Mouse (Mus musculus): ENCODE data around the gene Atg10. TPM values are rescaled to one million over a fixed set of nuclear protein-coding genes. Genes with fewer than 3 reads are reported as not detected.

The Atg10 gene
- total and polyA plus RNA-seq, 3 experiments = 2.0 to 4.3 TPM; not detected in 1

DNA sequence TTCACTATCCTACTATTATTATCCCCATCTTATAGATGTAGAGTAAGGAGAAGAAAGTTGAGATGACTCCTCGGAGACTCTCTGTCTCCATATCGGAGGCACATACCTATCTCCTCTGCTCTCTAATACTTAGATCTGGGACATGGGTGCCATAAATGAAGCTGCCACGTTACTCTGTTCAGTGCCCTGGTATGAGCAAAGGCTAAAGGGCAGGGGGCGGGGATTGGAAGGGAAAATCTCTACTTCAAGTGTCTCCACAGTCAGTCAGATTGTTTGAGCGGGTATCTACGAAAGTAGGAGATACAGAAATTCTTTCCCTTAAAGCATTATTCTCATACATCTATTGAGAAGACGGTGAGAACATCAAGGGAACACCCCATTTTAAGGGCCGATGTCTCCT is 257.8 kb downstream of the Atg10 start:
- DNase-seq (ENCODE audit: low read depth, low spot score) = no peak
- Histone ChIP-seq H3K9ac (ENCODE audit: control insufficient read depth, low read depth, low read length, poor library complexity, severe bottlenecking) (no peak overlapping the region), H3K36me3 (ENCODE audit: control insufficient read depth in 1 of 2, insufficient read depth in 2 of 2, low read length in 2 of 2) (no peaks in the 10 kb centered on the region), H3K4me3 (ENCODE audit: control insufficient read depth in 1 of 2, insufficient read depth in 1 of 2, low read depth in 2 of 2, low read length in 2 of 2) (no peak overlapping the region), H3K27me3 (ENCODE audit: control insufficient read depth in 1 of 2, insufficient read depth in 2 of 2, low read length in 2 of 2) (no peaks in the 10 kb centered on the region), H3K4me1 (ENCODE audit: control insufficient read depth in 1 of 2, insufficient read depth in 2 of 2, low read length in 2 of 2) (no peaks in the 10 kb centered on the region), H3K9me3 (replicated peaks; ENCODE audit: insufficient read depth, low read length) (no peaks in the 10 kb centered on the region), H3K27ac (ENCODE audit: control insufficient read depth, low read depth, low read length) (no peak overlapping the region), H3K79me2 (ENCODE audit: control insufficient read depth, insufficient read depth, low read length, poor library complexity) (no peaks in the 10 kb centered on the region)
- no peak for TF ChIP-seq ELF1 (IDR thresholded peaks at IDR 0.05; ENCODE audit: low read depth, low read length)
- no peak for TF ChIP-seq MYB (IDR thresholded peaks at IDR 0.05; ENCODE audit: low read depth, low read length)
- no peak for TF ChIP-seq GABPA (IDR thresholded peaks at IDR 0.05; ENCODE audit: low read depth, low read length)
- TF ChIP-seq ZMIZ1 (IDR thresholded peaks at IDR 0.05; ENCODE audit: low read depth, low read length) = no peak
- no peak for TF ChIP-seq BHLHE40 (IDR thresholded peaks at IDR 0.05; ENCODE audit: borderline replicate concordance, low read depth, low read length)
- no peak for TF ChIP-seq ETS1 (IDR thresholded peaks at IDR 0.05; ENCODE audit: low read depth, low read length)
- TF ChIP-seq MAX (IDR thresholded peaks at IDR 0.05; ENCODE audit: low read length) = no peak
- no peak for TF ChIP-seq ZC3H11A (IDR thresholded peaks at IDR 0.05; ENCODE audit: low read depth, low read length)
- TF ChIP-seq GATA1 (IDR thresholded peaks at IDR 0.05; ENCODE audit: low read depth, low read length) = no peak
- no peak for TF ChIP-seq USF1 (IDR thresholded peaks at IDR 0.05; ENCODE audit: low read depth, low read length)
- TF ChIP-seq EP300 (IDR thresholded peaks at IDR 0.05; ENCODE audit: low read depth in 1 of 2, low read length in 2 of 2) = no peak
- TF ChIP-seq TBP (IDR thresholded peaks at IDR 0.05; ENCODE audit: low read depth, low read length) = no peak
- no peak for TF ChIP-seq USF2 (IDR thresholded peaks at IDR 0.05; ENCODE audit: borderline replicate concordance in 1 of 2, insufficient read depth in 1 of 2, low read depth in 1 of 2, low read length in 2 of 2)
- TF ChIP-seq KAT2A (conservative IDR thresholded peaks at IDR 0.05; ENCODE audit: low read depth, low read length) = no peak

DNA sequence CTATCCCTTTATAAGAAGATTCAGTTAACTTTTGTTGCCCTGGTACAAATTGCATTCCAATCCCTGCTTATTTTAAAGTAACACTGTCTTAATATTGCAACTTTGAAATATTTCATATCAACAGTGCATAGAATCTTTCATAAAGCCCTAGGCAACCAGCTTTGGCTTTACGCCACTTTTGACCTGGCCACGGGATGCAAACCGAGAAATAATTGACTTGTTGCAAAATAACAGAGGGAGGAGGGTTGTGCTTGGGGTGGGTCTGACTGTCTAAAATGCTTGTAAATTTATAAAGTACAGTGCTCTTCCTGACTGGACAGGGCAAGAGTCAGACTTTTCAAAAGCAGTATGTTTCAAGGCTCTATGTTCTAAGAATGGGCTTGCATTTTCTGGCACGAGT is 259.3 kb downstream of the Atg10 start:
- no peaks in the 10 kb centered on the region for H3K27me3 ChIP-seq (ENCODE audit: control insufficient read depth in 1 of 2, insufficient read depth in 2 of 2, low read length in 2 of 2)
- no peaks in the 10 kb centered on the region for H3K9me3 ChIP-seq (replicated peaks; ENCODE audit: insufficient read depth, low read length)
- TF ChIP-seq MAFK (IDR thresholded peaks at IDR 0.05; ENCODE audit: borderline replicate concordance, low read depth, low read length) = no peak
- no peak for TF ChIP-seq JUND (IDR thresholded peaks at IDR 0.05; ENCODE audit: low read depth, low read length)
- TF ChIP-seq NRF1 (IDR thresholded peaks at IDR 0.05; ENCODE audit: insufficient read depth, low read depth, low read length, poor library complexity, severe bottlenecking) = no peak
- TF ChIP-seq MXI1 (IDR thresholded peaks at IDR 0.05; ENCODE audit: low read depth, low read length) = no peak
- no peak for TF ChIP-seq RCOR1 (IDR thresholded peaks at IDR 0.05; ENCODE audit: low read depth, low read length)
- TF ChIP-seq NELFE (IDR thresholded peaks at IDR 0.05; ENCODE audit: low read depth, low read length) = no peak
- no peak for TF ChIP-seq MAZ (IDR thresholded peaks at IDR 0.05; ENCODE audit: low read depth, low read length)
- no peak for TF ChIP-seq ELF1 (IDR thresholded peaks at IDR 0.05; ENCODE audit: low read depth, low read length)
- no peak for TF ChIP-seq EP300 (IDR thresholded peaks at IDR 0.05; ENCODE audit: low read depth in 1 of 2, low read length in 2 of 2)
- no peak for TF ChIP-seq MAX (IDR thresholded peaks at IDR 0.05; ENCODE audit: low read length)
- TF ChIP-seq USF1 (IDR thresholded peaks at IDR 0.05; ENCODE audit: low read depth, low read length) = no peak
- no peak for TF ChIP-seq GABPA (IDR thresholded peaks at IDR 0.05; ENCODE audit: low read depth, low read length)
- no peak for TF ChIP-seq ETS1 (IDR thresholded peaks at IDR 0.05; ENCODE audit: low read depth, low read length)
- TF ChIP-seq BHLHE40 (IDR thresholded peaks at IDR 0.05; ENCODE audit: borderline replicate concordance, low read depth, low read length) = no peak
- no peak for TF ChIP-seq USF2 (IDR thresholded peaks at IDR 0.05; ENCODE audit: borderline replicate concordance in 1 of 2, insufficient read depth in 1 of 2, low read depth in 1 of 2, low read length in 2 of 2)
- no peak for TF ChIP-seq HCFC1 (IDR thresholded peaks at IDR 0.05; ENCODE audit: low read depth, low read length)
- no peak for TF ChIP-seq SIN3A (IDR thresholded peaks at IDR 0.05; ENCODE audit: low read length)
- no peak for TF ChIP-seq ZNF384 (IDR thresholded peaks at IDR 0.05; ENCODE audit: low read depth, low read length)
- no peak for TF ChIP-seq POLR2AphosphoS5 (IDR thresholded peaks at IDR 0.05; ENCODE audit: borderline replicate concordance, low read depth, low read length)
- no peak for TF ChIP-seq POLR2A (IDR thresholded peaks at IDR 0.05; ENCODE audit: control insufficient read depth in 1 of 2, insufficient read depth in 1 of 2, low read depth in 1 of 2, low read length in 2 of 2, poor library complexity in 1 of 2)
- no peaks in the 10 kb centered on the region for H3K79me2 ChIP-seq (ENCODE audit: control insufficient read depth, insufficient read depth, low read length, poor library complexity)
- no peak overlapping the region for H3K4me3 ChIP-seq (ENCODE audit: control insufficient read depth in 1 of 2, insufficient read depth in 1 of 2, low read depth in 2 of 2, low read length in 2 of 2)
- no peak for DNase-seq (ENCODE audit: low read depth, low spot score)
- H3K27ac ChIP-seq (ENCODE audit: control insufficient read depth, low read depth, low read length) = no peak overlapping the region
- no peaks in the 10 kb centered on the region for H3K4me1 ChIP-seq (ENCODE audit: control insufficient read depth in 1 of 2, insufficient read depth in 2 of 2, low read length in 2 of 2)
- no peak overlapping the region for H3K9ac ChIP-seq (ENCODE audit: control insufficient read depth, low read depth, low read length, poor library complexity, severe bottlenecking)
- H3K36me3 ChIP-seq (ENCODE audit: control insufficient read depth in 1 of 2, insufficient read depth in 2 of 2, low read length in 2 of 2) = no peaks in the 10 kb centered on the region

Data from MEL (cell line).